Mouse (Mus musculus) urinary bladder, adult 18-20 months (tissue): ENCODE measurements around the gene Atxn1.

Source experiments
- DNase-seq, 2 experiments: peaks; one replicate each; pipeline ENCODE4 v3.0.0; 2022; ENCODE audit warnings: low spot score in 2 of 2, mixed read lengths in 2 of 2

Atxn1 gene

GRCm38 (mm10) chr13:45866615-45867245, 98.1 kb downstream of the Atxn1 start:
- no peak for DNase-seq

- no peak for DNase-seq
Observed at GRCm38 (mm10) chr13:45865620-45866019, 99.2 kb downstream of the Atxn1 start.

GRCm38 (mm10) chr13:45863779-45864178, 101.0 kb downstream of the Atxn1 start:
- DNase-seq, result no peak

GRCm38 (mm10) chr13:45861885-45862605, 102.8 kb downstream of the Atxn1 start:
- DNase-seq, result no peak

DNA sequence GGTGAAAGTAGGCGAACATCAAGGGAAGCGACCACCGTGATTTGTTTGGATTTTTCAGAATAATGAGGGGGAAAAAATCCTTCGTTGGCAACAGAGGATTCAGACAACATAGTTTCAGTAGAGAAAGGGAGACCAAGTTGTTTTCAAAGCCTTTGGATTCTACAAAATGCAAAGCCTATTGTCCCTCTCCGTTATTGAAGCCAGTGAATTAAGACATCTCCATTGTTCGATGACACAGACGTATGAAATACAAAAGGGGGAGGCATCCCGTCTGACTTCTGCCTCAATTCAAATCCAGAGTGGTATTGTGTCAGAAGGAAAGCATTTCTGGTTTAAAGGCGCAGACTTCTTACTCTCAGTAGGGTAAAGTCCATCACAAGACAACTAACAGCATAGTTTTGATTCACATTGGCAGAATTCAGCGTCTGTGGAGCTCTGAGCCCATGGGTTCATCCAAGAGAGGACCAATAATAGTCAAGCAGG, 103.7 kb downstream of the Atxn1 start:
- DNase-seq, result no peak

DNA sequence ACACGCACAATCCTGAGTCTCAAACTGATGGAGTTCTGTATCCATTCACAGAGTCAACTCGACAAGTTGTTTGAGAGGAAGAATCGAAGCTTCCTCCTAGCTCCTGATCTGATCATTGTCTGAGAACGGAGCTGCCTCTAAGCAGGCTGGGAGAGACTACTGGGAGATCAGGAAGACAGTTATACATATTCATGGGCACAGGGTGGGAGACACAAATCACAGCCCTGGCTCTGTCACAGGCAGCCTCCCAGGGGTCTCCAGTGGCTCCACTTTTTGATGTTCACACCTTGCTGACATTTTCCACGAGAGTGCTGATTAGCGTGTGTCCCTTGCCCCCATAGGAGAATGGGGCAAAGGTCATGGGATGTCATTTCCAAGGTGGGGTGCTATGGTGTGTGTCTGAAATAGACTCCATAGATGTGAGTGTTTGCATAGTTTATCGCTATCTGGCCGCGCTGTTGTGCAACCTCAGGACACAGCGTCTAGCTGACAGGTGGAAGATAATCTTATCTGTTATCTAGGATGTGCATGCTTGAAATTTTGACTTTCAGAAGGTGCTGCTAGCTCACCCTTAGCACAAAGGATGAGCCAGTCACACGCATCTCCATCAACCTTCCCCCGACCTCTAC, 105.6 kb downstream of the Atxn1 start:
- DNase-seq, result no peak

DNA sequence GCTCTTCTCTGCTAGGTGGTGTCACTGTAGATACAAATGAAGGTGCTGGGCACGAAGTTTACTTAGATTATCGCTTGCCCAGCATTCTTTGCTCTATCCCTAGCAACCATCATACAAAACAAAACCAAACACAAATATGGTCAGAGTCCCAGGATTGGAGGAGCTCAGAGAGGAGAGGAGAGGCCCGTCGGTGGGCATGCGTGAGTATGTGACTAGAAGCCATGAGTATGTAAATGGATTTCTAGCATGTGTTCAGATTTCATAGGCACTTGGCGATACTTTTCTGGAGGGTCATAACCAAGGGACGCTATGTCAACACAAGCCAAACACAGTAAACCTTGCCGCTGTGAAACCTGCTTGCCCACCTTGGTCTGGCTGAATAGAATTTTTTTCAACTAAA, 107.4 kb downstream of the Atxn1 start:
- no peak for DNase-seq

DNA sequence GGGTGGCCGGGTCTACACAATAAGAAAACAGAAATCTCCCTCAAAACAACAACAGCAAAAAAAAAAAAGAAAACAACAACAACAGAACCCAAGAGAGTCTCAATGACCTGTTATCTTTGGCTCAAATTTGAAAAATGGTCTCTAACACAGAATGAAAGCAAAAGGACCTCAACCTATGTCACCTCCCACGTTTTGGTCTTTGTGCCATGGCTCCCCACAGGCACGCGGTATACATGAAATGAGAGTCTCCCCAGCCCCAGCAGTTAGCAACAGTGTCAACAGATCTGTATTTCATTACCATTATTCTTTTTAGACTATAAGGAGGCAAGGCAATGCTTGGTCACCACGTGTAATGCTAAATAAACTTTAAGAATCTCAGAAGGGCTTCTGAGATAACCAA, 110.3 kb downstream of the Atxn1 start:
- DNase-seq, result no peak

GRCm38 (mm10) chr13:45853691-45854090, 111.1 kb downstream of the Atxn1 start:
- DNase-seq, result no peak

DNA sequence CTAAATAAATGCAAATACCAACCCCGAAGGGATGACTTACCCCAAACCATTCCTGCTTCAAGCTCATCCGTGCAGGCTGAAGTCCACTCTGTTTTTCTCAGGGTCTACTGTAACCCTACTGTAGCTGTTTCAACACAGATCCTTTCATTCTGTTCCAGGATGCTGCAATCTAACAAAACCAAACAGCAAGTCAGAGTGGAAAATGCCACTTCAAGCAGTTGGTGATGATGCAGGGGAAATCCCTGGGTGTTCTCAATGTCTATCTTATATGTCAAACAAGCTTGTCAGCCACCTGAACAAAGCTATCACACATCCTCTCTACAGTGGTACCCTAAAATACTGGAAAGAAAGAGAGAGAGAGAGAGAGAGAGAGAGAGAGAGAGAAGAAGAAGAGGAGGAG, 112.5 kb downstream of the Atxn1 start:
- DNase-seq, result no peak

- DNase-seq, result no peak
Observed at GRCm38 (mm10) chr13:45851746-45852145, 113.1 kb downstream of the Atxn1 start.

GRCm38 (mm10) chr13:45851156-45851555, 113.7 kb downstream of the Atxn1 start:
- DNase-seq, result no peak

DNA sequence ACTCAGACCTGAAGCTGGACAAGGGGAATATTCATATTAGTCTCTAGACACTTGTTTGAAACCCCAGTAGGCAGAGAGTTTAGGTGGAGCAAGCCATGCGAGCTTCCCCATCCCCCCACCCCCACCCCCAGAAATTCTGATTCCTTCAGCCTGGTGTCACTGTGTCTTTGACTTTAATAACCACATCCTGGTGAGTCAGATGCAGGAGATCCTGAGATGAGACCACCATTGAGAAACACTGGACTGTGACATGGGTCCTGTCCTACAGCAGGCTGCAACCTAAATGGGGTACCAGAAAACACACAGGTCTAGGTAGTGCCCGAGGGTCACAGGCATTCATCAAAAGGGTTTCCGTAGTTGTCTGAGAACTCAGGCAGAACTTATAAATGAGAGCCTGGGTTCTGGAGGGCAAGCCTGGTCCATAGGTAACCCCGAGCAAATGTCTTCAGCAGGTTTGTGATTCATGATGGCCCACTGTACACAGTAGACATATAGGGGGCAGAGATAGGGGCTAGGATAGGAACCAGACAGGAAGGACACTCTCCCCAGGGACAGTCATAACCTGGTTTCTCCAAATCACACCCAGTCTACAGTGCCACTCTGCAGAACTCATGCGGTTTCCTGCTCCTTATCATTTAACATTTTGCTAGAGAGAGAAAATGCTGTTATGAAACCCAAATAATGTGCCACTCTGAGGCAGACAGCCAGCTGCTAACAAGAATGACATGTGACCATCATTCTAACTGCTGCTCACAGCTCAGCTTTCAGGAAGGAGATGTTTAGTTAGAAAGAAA, 114.4 kb downstream of the Atxn1 start:
- no peak for DNase-seq

DNA sequence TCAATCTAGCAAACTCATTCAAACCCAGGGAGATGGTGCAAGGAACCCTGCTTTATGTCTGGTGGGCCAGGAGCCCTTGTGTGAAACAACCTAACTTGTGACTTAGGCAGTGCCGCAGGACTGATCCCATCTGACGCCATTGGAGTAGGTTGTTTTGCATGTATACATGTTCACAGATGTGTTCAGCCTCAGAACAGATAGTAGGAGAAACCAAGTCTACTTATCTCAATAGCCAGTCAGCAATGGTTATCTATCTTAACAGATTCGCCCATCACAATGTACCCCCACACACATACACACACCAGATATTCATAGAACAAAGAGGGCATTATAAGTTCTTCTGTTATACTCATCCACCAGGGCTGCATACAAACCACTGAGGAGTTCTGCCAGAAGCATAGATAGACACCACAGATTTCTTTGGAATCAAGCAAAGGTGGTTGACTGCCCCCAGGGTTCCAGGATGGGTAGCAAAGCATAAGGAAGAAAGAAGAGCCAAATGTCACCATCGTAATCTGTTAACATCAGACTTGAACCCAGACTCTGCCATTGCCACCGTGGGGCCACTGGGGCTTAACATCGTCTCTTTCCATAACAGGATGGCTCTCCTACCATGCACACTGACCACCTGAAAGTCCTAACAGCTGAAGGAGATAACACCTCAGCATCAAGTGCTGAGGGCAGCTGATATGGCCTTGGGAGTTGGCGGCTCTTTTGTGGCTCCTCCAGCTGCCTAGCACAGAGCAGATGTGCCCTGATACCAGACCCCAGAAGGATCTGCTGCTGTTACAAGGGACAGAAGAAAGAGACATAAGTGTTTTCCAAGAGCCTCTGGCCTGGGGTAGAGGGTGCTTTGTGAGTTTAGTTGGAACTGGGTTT, 115.4 kb downstream of the Atxn1 start:
- no peak for DNase-seq

DNA sequence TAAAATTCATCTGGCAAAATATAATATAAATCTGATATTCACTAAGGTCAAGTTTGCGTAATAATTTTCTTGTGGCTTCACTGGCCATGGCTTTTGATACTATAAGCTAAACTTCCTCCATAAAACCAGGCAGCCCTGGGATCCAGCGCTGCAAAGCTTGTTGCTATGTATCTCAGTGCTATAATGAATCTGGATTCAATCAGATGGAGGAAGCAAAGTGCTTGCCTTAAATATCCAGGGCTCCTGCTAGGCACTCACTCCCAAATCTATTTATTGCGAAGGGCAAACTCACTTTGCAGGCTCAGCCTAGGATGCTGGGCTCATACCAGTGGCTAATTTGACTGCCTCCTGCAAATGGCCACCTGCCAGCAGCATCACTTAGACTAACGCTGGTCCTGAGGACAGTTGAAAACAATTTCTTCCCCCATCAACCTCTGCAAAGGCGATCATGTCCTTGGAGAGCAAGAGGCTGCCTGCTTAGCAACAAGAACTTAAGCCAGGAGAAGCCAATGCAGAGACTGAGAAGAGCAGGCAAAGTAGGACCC, 122.2 kb downstream of the Atxn1 start:
- DNase-seq, result no peak

GRCm38 (mm10) chr13:45839901-45840300, 124.9 kb downstream of the Atxn1 start:
- no peak for DNase-seq

- DNase-seq, result no peak
Observed at GRCm38 (mm10) chr13:45837609-45838220, 127.1 kb downstream of the Atxn1 start.

- DNase-seq, result no peak
Observed at GRCm38 (mm10) chr13:45836377-45837054, 128.3 kb downstream of the Atxn1 start.

DNA sequence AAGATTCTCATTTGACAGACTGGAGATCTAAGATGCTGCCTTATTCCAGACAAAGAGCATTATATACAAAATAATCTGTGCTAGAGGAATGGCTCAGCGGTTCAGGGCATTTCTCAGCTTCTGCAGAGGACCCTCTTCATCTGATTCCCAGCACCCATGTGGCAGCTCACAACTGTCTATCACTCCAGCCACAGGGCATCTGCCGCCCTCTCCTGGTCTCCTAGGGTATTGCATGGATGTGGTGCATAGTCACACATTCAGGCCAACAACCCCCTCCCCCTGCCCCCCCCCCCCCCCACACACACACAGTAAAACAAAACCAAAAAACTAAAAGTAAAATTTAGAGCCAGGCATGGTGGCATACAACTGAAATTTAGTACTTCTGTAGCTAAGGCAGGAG, 130.5 kb downstream of the Atxn1 start:
- no peak for DNase-seq
